Mouse (Mus musculus) adrenal gland, postnatal 4 days (tissue): ENCODE measurements around the gene Tnfaip2. TPM values are rescaled to one million over a fixed set of nuclear protein-coding genes. Genes with fewer than 3 reads are reported as not detected.
A peak's percentile ranks its signal among the peaks of the same experiment; 100 is the strongest.

ENCODE experiments used
- DNase-seq, 2 experiments: peaks; one replicate each; pipeline ENCODE4 v3.0.0; 2021 to 2022; ENCODE audit warnings: low spot score in 2 of 2, mixed read lengths in 2 of 2
- total RNA-seq, 2 experiments: library from RNA; stranded (reverse); gene quantifications; 2 replicates each; pipeline ENCODE4 v1.2.3; 2021

Tnfaip2 gene
- total RNA-seq, 2 experiments from 2014 or later, result 17.6 to 25.8 TPM

- no peak for DNase-seq
These were observed 1.9 kb downstream of the Tnfaip2 start for GRCm38 (mm10) chr12:111443921-111444831.

DNA sequence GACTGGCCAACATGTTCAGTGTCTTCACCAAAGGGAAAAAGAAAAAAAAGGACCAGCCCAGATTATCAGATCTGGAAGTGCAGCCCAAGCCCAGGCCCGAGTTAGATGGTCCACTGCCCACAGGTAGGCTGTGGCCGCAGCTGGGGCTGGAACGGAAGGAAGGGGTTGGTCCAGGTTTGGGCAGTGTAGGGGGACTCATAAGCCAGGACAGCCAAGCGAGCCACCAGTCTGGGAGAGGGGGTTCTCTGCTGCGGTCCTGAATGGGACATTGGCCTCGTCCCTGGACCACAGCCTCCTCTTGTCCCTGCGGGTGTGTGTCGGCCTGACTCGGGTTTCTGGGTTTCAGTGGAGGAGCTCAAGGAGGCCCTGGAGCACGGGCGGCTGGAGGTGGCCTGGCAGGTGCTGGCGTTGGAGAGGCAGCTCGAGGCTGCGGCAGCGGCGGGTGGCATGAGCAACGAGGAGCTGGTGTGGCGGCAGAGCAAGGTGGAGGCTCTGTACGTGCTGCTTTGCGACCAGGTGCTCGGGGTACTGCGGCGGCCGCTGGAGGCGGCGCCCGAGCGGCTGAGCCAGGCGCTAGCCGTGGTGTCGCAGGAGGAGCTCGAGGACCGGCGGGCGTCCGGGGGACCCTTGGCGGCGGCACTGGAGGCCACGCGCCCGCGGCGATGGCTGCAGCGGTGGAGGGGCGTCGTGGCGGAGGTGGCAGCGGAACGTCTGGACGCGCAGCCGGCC, 3.1 kb downstream of the Tnfaip2 start:
- DNase-seq, result no peak

GRCm38 (mm10) chr12:111445890-111446613, 3.8 kb downstream of the Tnfaip2 start:
- no peak for DNase-seq

DNA sequence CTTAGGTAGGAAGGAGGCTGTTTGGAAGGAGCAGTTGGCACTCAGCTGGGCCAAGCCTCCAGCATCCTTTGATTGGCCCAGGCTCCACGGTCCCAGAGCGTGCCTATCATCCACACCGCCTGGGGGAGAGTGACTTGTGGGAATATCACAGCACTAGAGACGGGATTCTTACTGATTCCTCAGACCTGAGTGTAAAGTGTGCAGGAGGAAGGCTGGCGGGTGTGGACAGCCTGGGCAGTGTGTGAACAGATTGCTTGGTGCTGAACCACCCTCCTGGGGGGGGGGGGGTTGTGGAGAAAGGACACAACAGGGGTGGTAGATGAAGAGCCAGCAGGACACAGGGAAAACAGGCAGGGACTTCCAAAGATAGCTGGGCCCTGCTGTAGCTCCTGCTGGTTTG, 4.5 kb downstream of the Tnfaip2 start:
- DNase-seq, result no peak

- no peak for DNase-seq
These were observed 5.1 kb downstream of the Tnfaip2 start for GRCm38 (mm10) chr12:111447350-111447749.

DNA sequence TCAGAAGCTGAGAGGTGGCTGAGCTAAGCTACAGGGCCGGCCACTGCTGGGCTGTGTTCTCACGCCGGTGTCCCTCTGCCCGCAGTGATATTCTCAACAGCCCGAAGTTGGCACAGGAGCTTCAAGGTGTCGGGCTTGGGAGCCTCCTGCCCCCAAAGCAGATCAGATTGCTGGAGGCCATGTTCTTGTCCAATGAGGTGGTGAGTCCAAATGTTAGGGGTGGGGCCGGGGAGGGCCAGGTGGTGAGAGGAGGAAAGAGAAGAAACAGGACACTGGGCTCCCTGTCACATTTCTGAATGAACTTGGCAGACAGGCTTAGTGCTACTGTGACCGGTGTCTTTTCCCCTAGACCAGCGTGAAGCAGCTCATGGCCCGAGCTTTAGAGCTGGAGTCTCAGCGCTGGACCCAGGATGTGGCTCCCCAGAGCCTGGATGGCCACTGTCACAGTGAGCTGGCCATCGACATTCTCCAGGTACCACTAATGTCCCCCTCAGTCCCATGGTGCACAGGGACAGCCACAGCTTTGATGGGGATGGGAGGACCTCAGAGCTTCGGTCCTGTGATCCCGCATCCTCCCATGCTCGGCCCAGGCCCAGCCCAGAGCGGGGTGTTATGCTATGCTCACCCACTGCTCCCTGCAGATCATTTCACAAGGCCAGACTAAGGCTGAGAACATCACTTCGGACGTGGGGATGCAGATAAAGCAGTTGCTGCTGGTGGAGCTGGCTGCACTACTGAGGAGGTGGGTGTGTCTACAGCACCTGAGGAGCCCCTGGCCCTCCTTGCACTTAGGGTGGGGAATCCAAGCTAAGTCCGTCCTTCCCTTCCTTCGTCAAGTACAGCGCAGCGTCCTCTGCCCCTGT, 5.9 kb downstream of the Tnfaip2 start:
- no peak for DNase-seq

GRCm38 (mm10) chr12:111448931-111449705, 6.8 kb downstream of the Tnfaip2 start:
- no peak for DNase-seq

DNA sequence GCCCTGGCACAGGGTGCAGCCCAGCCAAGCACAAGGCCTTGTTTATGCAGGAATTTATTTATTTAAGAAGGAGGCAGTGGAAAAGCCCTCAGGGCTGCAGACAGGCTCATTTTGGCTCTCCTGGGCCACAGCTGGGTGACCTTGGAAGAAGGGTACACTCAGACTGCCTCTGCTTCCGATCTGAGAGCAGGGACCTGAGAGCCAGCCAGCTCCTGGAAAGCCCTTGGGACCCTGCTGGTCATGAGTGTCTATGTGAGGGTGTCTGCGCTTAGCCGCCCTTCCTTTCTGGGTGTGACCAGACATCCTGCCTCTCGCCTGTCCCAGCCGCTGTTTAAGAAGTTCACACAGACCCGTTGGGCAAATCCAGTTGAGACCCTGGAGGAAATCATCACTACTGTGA, 8.1 kb downstream of the Tnfaip2 start:
- no peak for DNase-seq

DNA sequence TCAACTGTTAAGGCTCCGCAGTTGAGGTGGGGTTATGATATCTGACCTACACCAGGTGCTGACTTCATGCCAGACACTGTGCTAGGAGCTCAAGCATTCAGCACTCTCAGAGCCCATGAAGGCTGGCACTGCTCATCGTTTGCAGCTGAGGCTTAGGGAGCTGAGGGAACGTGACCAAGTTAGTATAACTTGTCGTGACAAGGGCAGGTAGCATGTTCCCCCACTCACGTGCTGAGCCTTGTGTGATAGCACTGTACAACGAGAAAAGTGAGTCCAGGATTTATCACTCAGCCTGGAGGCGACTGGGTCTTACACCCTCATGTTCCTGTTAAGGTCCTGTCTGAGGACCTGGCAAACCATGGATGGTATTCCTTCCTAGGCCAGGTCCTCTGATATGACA, 9.3 kb downstream of the Tnfaip2 start:
- no peak for DNase-seq

- DNase-seq, result no peak
These were observed 11.8 kb downstream of the Tnfaip2 start for GRCm38 (mm10) chr12:111454021-111454420.

- no peak for DNase-seq
These were observed 12.4 kb downstream of the Tnfaip2 start for GRCm38 (mm10) chr12:111454543-111455280.

DNA sequence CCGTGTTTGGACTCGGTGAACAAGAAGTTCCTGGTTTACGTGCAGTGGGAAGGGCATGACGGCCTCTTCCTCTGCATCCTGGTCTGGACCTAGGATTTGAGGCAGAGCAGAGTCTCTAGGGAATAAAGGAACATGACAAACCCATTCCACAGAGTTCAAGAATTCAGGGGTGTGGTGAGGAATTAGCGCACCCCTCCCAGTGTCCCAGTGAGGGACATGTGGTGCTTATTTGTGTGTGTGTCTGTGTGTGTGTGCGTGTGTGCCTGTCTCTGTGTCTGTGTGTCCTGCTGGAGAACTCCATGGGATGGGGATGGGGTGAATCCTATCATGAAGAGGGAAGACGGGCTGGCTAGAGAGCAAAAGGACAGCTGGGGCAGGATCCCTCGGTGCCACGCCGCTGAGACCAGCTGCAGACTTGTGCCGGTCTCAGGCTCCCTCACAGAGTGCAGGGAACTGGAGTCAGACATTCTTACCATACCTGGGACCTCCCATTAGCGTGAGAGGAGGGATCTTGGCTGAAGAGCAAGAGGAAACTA, 13.1 kb downstream of the Tnfaip2 start:
- no peak for DNase-seq

- DNase-seq, result no peak
These were observed 13.6 kb downstream of the Tnfaip2 start for GRCm38 (mm10) chr12:111455860-111456259.

DNA sequence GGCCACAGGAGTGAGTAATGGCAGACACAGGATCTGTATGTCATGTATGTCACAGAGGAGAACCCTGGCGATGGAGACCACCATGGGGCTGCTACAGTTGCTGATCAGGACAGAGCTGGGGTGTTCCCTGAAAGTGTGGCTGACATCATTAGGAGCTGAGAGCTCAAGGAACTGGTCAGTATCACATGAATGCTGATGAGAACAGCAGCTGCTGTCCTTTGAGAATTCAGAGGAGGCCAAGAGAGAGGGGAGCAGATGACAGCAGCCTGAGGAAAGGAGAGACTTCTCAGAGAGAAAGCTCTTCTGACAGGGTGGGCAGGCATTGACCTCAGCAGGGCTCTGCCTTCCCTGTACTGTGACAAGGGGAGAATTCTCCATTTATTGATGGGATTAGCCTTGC, 15.5 kb downstream of the Tnfaip2 start:
- DNase-seq, result no peak

DNA sequence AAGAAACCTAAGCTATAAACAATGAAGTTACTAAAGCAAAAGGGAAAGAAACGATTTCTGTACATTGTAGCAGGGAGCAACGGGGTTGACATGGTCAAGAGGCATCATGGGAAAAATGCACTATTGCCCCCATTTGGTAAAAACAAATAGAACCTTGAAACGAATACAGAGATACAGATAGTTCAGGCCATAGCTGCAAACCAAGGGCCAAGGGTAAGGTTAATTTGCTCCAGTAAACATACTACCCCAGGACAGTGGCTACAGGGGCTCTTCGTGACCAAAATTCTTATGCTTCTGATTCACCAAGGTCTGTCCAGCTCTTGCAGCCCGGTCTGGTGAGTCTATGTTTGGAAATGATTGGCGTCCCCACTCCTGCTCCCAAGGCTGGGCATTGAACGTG, 21.3 kb downstream of the Tnfaip2 start:
- no peak for DNase-seq

DNA sequence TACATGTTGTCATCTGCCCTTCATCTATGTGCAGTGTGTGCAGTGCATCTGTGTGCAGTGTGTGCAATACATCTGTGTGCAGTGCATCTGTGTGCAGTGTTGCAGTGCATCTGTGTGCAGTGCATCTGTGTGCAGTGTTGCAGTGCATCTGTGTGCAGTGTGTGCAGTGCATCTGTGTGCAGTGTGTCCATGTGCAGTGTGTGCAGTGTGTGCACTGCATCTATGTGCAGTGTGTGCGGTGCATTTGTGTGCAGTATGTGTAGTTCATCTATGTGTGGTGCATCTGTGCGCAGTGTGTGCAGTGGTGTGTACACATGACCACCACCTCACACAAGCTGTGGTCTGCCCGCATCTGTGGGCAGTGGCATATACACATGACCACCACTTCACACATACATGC, 24.1 kb downstream of the Tnfaip2 start:
- no peak for DNase-seq

DNA sequence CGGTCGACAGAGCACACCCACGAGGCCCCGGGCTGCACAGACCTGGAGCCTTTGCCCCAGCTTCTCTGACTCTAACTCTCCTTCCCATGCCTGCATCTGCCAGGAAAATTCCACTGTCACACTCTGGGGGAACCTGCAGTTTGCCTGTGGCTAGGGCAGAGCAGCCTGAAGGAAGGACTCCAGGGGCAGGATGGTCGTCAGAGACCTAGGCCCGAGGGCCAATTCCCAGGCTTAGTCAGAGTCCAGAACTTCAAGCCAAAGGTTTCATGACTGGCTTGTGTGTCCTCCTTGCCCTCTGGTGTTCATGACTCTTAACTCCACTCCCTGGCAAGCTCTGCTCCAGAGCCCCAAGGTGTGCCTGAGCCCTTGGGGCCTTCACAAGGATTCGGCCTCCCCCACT, 25.9 kb downstream of the Tnfaip2 start:
- DNase-seq, result no peak

DNA sequence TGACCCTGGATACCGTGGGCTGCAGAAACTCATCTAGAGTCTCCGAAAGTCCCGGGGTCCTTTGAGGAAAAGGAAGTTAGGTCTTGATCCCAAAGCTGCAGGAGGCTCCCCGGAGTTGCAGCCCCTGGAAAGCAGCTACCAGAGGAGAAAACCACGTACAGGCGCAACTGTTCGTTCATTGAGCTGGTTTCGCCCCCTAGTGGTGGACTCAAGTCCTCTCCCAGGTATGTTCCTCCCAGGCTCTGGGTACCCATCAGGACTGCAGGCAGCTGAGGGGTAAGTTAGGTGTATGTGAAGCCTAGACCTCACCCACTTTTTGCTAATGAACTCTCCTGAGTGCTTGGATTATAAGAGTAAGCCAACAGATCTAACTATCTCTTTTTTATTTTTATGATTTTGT, 27.2 kb downstream of the Tnfaip2 start:
- peak; percentile 41 to 49 for DNase-seq

GRCm38 (mm10) chr12:111471119-111471518, 28.9 kb downstream of the Tnfaip2 start:
- no peak for DNase-seq
